Mouse (Mus musculus): ENCODE results near the gene Cxcl13. TPM values are rescaled to one million over a fixed set of nuclear protein-coding genes. Genes with fewer than 3 reads are reported as not detected.

Gene Cxcl13
- 0.23 and 0.28 TPM in 2 replicates for polyA plus RNA-seq (2012; rRNA removed; ENCODE audit: low replicate concordance)

GRCm38 (mm10) chr5:95956651-95957050, at the start of gene Cxcl13:
Cxcl13 (plus strand) TSS chr5:95956951.

Other genes starting within 250 kb of the Cxcl13 start
- not detected in 2 replicates for gene Gm7978, start 220.8 kb upstream of the Cxcl13 start, polyA plus RNA-seq (2012; rRNA removed; ENCODE audit: low replicate concordance)
- gene Gm7982, start 214.9 kb upstream of the Cxcl13 start, polyA plus RNA-seq (2012; rRNA removed; ENCODE audit: low replicate concordance): not detected in 2 replicates
- gene E330014E10Rik, start 181.0 kb upstream of the Cxcl13 start, polyA plus RNA-seq (2012; rRNA removed; ENCODE audit: low replicate concordance): not detected in 2 replicates
- gene Cnot6l, start 207.2 kb downstream of the Cxcl13 start, polyA plus RNA-seq (2012; rRNA removed; ENCODE audit: low replicate concordance): 7.5 and 9.2 TPM in 2 replicates

All from subcutaneous adipose tissue, adult 2 months (tissue).